Mouse (Mus musculus) G1E (cell line): Measurements from ENCODE around the gene Fastkd3.

Experiments
- CTCF ChIP-seq: IDR thresholded peaks from 2 replicates; pipeline ENCODE4 v1.5.1; 2012; ENCODE audit warnings: low read depth, low read length, inconsistent platforms, mixed read lengths
- GATA1 ChIP-seq: IDR thresholded peaks from 2 replicates; pipeline ENCODE4 v1.6.1; 2012; ENCODE audit warnings: borderline replicate concordance, low read length, inconsistent platforms, mixed read lengths

GRCm38 (mm10) chr13:68582517-68582780 is 415 bp downstream of the Fastkd3 start:
- TF ChIP-seq CTCF, result no peak
- no peak for TF ChIP-seq GATA1
